Mouse (Mus musculus): ENCODE results near the gene Ipo4. TPM values are rescaled to one million over a fixed set of nuclear protein-coding genes. Genes with fewer than 3 reads are reported as not detected.

The Ipo4 gene
- total RNA-seq, 2 experiments from 2014 or later, result 95.4 to 122 TPM

Other genes starting within 250 kb of the Ipo4 start
- 100 to 1,000 TPM in 1 of 2 experiments, 10 to 100 TPM in 1; 79.4 to 114 TPM for gene Dhrs4, start 157.2 kb downstream of the Ipo4 start, total RNA-seq (2021)
- 1 to 10 TPM; 4.8 to 5.4 TPM for gene Carmil3, start 145.3 kb downstream of the Ipo4 start, total RNA-seq (2021)
- under 1 TPM in 1 of 2 experiments, not detected in 1; 0.13 TPM for gene Cpne6, start 125.5 kb downstream of the Ipo4 start, total RNA-seq (2021)
- not detected for gene Nrl, start 111.0 kb downstream of the Ipo4 start, total RNA-seq (2021)
- gene Pck2, start 95.7 kb downstream of the Ipo4 start, total RNA-seq (2021), result 10 to 100 TPM; 21.6 to 31.7 TPM
- gene Dcaf11, start 76.0 kb downstream of the Ipo4 start, total RNA-seq (2021), result 100 to 1,000 TPM; 107 to 153 TPM
- gene A730061H03Rik, start 75.6 kb downstream of the Ipo4 start, total RNA-seq (2021), result 1 to 10 TPM in 1 of 2 experiments, not detected in 1; 1.5 TPM
- 1 to 10 TPM in 1 of 2 experiments, under 1 TPM in 1; 0.96 to 2.3 TPM for gene Fitm1, start 60.3 kb downstream of the Ipo4 start, total RNA-seq (2021)
- gene Psme1, start 57.8 kb downstream of the Ipo4 start, total RNA-seq (2021), result 100 to 1,000 TPM; 231 to 367 TPM
- gene Emc9, start 50.7 kb downstream of the Ipo4 start, total RNA-seq (2021), result 10 to 100 TPM; 27.5 to 45.7 TPM
- 100 to 1,000 TPM; 400 to 422 TPM for gene Psme2, start 44.8 kb downstream of the Ipo4 start, total RNA-seq (2021)
- 10 to 100 TPM; 28.1 to 36.0 TPM for gene Rnf31, start 44.2 kb downstream of the Ipo4 start, total RNA-seq (2021)
- 10 to 100 TPM; 20.0 to 26.2 TPM for gene Irf9, start 32.4 kb downstream of the Ipo4 start, total RNA-seq (2021)
- gene Rec8, start 17.9 kb downstream of the Ipo4 start, total RNA-seq (2021), result 1 to 10 TPM; 3.5 to 7.4 TPM
- 1 to 10 TPM in 1 of 2 experiments, not detected in 1; 2.1 TPM for gene Gm49378, start 1.9 kb upstream of the Ipo4 start, total RNA-seq (2021)
- 10 to 100 TPM; 70.2 to 84.9 TPM for gene Tm9sf1, start 7.8 kb upstream of the Ipo4 start, total RNA-seq (2021)
- gene Tssk4, start 14.2 kb upstream of the Ipo4 start, total RNA-seq (2021), result 1 to 10 TPM in 1 of 2 experiments, under 1 TPM in 1; 0.58 to 1.2 TPM
- 10 to 100 TPM; 37.1 to 59.5 TPM for gene Mdp1, start 24.6 kb upstream of the Ipo4 start, total RNA-seq (2021)
- gene Gmpr2, start 36.0 kb upstream of the Ipo4 start, total RNA-seq (2021), result 10 to 100 TPM; 24.0 to 24.5 TPM
- 100 to 1,000 TPM; 312 to 368 TPM for gene Nedd8, start 36.2 kb upstream of the Ipo4 start, total RNA-seq (2021)
- gene Tinf2, start 45.9 kb upstream of the Ipo4 start, total RNA-seq (2021), result 10 to 100 TPM; 34.3 to 59.4 TPM
- gene Tgm1, start 78.0 kb upstream of the Ipo4 start, total RNA-seq (2021), result under 1 TPM; 0.29 to 0.30 TPM
- gene Rabggta, start 86.3 kb upstream of the Ipo4 start, total RNA-seq (2021), result 10 to 100 TPM; 15.9 to 20.0 TPM
- gene Dhrs1, start 109.7 kb upstream of the Ipo4 start, total RNA-seq (2021), result 10 to 100 TPM; 60.4 to 72.0 TPM
- 10 to 100 TPM; 14.0 to 14.3 TPM for gene Nop9, start 109.7 kb upstream of the Ipo4 start, total RNA-seq (2021)
- 1 to 10 TPM in 1 of 2 experiments, under 1 TPM in 1; 0.76 to 2.3 TPM for gene Cideb, start 122.5 kb upstream of the Ipo4 start, total RNA-seq (2021)
- gene Ltb4r2, start 125.5 kb upstream of the Ipo4 start, total RNA-seq (2021), result not detected
- under 1 TPM; 0.42 to 0.50 TPM for gene Ltb4r1, start 130.0 kb upstream of the Ipo4 start, total RNA-seq (2021)
- gene Adcy4, start 148.1 kb upstream of the Ipo4 start, total RNA-seq (2021), result 10 to 100 TPM in 1 of 2 experiments, 1 to 10 TPM in 1; 8.3 to 17.1 TPM
- gene Ripk3, start 152.9 kb upstream of the Ipo4 start, total RNA-seq (2021), result 1 to 10 TPM; 3.6 to 4.5 TPM
- gene Nfatc4, start 187.2 kb upstream of the Ipo4 start, total RNA-seq (2021), result 10 to 100 TPM; 17.4 to 21.4 TPM
- gene Nynrin, start 218.1 kb upstream of the Ipo4 start, total RNA-seq (2021), result 1 to 10 TPM; 8.2 to 9.0 TPM
- not detected for gene Cbln3, start 248.4 kb upstream of the Ipo4 start, total RNA-seq (2021)
- gene Khnyn, start 249.0 kb upstream of the Ipo4 start, total RNA-seq (2021), result 10 to 100 TPM; 14.8 to 17.6 TPM